Mouse (Mus musculus): ENCODE data around the gene Nedd1.
A peak's percentile ranks its signal among the peaks of the same experiment; 100 is the strongest.

Gene Nedd1

GRCm38 (mm10) chr10:92721771-92722619 lies at the start of gene Nedd1:
Nedd1 (minus strand) TSS chr10:92722420.
- DNase-seq (ENCODE audit: low spot score) = peak; percentile 69

GRCm38 (mm10) chr10:92754359-92754758 lies 32.1 kb upstream of the Nedd1 start:
- DNase-seq (ENCODE audit: low spot score) = no peak

GRCm38 (mm10) chr10:92730339-92730738 lies 8.1 kb upstream of the Nedd1 start:
- DNase-seq (ENCODE audit: low spot score) = no peak

DNA sequence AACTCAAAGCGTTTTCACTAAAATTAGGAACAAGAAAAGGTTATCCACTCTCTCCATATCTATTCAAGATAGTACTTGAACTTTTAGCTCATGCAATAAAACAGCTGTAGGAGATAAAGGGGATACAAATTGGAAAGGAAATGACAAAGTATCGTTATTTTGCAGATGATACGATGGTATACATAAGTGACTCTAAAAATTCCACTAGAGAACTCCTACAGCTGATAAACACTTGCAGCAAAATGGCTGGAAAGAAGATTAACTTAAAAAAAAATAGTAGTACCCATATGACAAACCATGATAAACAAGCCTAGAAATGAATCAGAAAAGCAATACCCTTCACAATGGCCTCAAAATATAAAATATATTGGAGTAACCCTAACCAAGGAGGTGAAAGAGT lies 6.5 kb upstream of the Nedd1 start:
- DNase-seq (ENCODE audit: low spot score) = no peak

GRCm38 (mm10) chr10:92722620-92722988 lies 384 bp upstream of the Nedd1 start:
- no peak for DNase-seq (ENCODE audit: low spot score)

DNA sequence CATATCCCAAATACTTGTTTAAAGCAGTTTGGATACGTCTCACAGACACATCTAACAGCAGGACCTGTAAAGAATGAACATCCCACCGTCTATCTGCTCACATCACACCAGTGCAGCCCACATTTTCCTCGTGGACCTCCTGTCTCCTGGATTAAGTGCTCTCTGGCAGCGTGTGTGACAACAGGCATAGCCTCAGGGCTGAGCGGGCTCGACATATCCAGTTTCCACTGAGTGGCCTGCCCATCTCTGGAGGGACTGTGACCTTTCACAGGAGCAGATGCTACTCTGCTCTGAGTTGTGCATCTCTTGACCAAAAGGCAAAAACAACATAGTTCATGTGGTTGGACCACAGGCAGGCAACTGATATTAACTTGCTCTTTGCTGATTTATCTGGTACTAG lies 23.2 kb downstream of the Nedd1 start:
- no peak for DNase-seq (ENCODE audit: low spot score)

- DNase-seq (ENCODE audit: low spot score) = no peak
Measured at GRCm38 (mm10) chr10:92675056-92675455, 47.2 kb downstream of the Nedd1 start.

- DNase-seq (ENCODE audit: low spot score) = no peak
Measured at GRCm38 (mm10) chr10:92671906-92672305, 50.3 kb downstream of the Nedd1 start.

- DNase-seq (ENCODE audit: low spot score) = no peak
Measured at GRCm38 (mm10) chr10:92665287-92665686, 56.9 kb downstream of the Nedd1 start.

- DNase-seq (ENCODE audit: low spot score) = no peak
Measured at GRCm38 (mm10) chr10:92653266-92653665, 69.0 kb downstream of the Nedd1 start.

GRCm38 (mm10) chr10:92652399-92652920 lies 69.8 kb downstream of the Nedd1 start:
- DNase-seq (ENCODE audit: low spot score) = no peak

- no peak for DNase-seq (ENCODE audit: low spot score)
Measured at GRCm38 (mm10) chr10:92651266-92651665, 71.0 kb downstream of the Nedd1 start.

DNA sequence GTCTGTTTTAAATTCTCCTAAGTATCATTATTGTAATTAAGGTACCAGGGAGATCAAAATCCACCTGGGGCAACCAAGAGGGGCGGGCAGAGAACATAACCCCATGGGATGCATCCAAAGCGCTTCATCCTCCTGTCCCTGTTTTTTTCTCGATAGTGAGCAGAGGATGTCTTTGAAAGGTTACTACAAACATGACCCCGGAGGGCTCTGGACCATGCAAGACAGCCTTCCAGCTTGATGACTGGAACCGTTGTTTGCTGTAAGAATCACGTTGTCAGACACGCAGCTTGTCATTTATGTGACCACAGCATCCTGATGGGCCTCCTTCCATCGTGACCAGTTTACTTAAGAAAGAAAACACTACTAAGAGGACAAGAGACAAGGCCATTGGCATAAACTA lies 73.1 kb downstream of the Nedd1 start:
- DNase-seq (ENCODE audit: low spot score) = no peak

DNA sequence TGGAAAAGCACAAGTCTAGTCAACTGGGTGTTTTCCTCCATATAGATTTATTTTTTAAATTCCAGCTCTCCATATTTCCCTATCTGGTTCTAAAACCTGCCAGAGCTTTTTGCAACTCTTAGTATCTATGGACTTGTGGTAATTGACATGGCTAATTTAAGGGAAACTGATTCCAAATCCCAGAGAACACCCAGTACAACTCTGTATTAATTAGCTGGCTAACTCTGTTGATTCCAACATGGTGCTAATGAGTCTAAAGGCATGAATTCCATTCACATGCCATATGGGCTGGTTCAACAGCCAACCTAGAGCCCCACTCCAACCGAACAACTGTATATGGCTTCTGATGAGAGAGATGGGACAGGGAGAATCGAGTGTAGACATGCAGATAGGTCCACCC lies 74.5 kb downstream of the Nedd1 start:
- DNase-seq (ENCODE audit: low spot score) = no peak

- DNase-seq (ENCODE audit: low spot score) = no peak
Measured at GRCm38 (mm10) chr10:92643995-92644394, 78.2 kb downstream of the Nedd1 start.

DNA sequence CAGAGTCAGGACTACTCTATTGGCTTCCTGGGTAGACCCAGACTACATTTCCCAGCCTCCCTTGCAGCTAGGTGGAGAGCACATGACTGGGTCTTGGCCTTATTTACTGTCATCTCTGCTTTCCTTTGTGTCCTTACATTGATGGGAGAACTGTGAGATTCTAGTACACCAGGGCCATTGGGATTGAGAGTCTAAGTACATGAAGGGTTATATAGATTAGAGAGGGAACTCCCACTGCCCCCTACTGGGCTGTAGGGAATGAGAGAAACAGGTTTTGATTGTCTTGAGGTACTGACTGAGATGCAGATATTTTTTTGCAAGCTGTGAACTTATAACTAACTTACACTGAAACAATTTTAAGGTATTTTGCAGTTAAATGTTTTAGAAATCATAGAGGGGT lies 81.2 kb downstream of the Nedd1 start:
- DNase-seq (ENCODE audit: low spot score) = peak; percentile 8
